Mouse (Mus musculus) myocyte (in vitro differentiated cells): ENCODE data around the gene Htt.

Source experiments
- CEBPB ChIP-seq: IDR thresholded peaks from 2 replicates; pipeline ENCODE4 v1.6.1; 2011; ENCODE audit warnings: mild to moderate bottlenecking, moderate library complexity; ENCODE audit not compliant: poor library complexity, insufficient read depth, severe bottlenecking
- E2F4 ChIP-seq: IDR thresholded peaks from one replicate; pipeline ENCODE4 v1.6.1; 2011; ENCODE audit warnings: mild to moderate bottlenecking, control low read depth, moderate library complexity; ENCODE audit not compliant: insufficient read depth
- MAX ChIP-seq: IDR thresholded peaks from one replicate; pipeline ENCODE4 v1.6.1; 2011; ENCODE audit warnings: low read depth, mild to moderate bottlenecking, control low read depth
- POLR2A ChIP-seq: IDR thresholded peaks from one replicate; pipeline ENCODE4 v1.6.1; 2011; ENCODE audit warnings: low read depth, mild to moderate bottlenecking, control low read depth, moderate library complexity; ENCODE audit not compliant: insufficient read length
- POLR2AphosphoS2 ChIP-seq: IDR thresholded peaks from one replicate; pipeline ENCODE4 v1.6.1; 2011; ENCODE audit warnings: low read depth, control low read depth; ENCODE audit not compliant: insufficient read length
- TCF12 ChIP-seq: IDR thresholded peaks from one replicate; pipeline ENCODE4 v1.6.1; 2011; ENCODE audit warnings: mild to moderate bottlenecking, control low read depth; ENCODE audit not compliant: poor library complexity, insufficient read depth, severe bottlenecking
- USF1 ChIP-seq: IDR thresholded peaks from one replicate; pipeline ENCODE4 v1.6.1; 2011; ENCODE audit warnings: low read depth, mild to moderate bottlenecking, control low read depth, moderate library complexity

DNA sequence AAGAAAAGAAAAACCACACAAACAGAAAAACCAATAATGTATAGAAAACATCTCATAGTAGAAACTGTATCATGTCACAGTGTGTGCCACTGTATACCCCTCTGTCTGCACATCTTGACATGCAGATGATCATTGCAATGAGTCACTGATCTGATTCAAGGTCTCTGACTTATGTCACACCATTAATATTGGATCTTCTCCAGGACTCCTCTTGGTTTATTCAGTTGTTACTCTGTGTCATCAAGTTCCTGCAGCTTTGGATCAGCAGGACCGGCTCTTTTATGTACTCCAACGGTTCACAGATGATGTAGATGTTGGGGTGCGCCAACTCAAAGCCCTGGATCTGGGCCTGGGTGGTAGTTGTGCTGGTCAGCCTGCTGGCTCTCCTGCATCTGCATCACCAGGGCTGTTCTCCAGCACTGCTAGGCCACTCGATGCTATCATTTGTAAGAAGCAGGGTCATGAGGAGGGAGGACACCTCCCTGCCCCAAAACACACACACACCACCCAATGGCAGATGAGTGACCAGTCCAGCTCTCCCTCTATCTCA, 11.2 kb downstream of the Htt start:
- TF ChIP-seq USF1, result no peak
- TF ChIP-seq POLR2A, result no peak
- TF ChIP-seq POLR2AphosphoS2, result no peak
- TF ChIP-seq CEBPB, result no peak
- no peak for TF ChIP-seq E2F4
- TF ChIP-seq MAX, result no peak
- TF ChIP-seq TCF12, result no peak
